Mouse (Mus musculus) ES-CJ7 (cell line): ENCODE measurements at regions not wholly inside any gene's neighbourhood (a gene's known extent, or its start where the extent isn't known, plus 50 kb on each side); places are given as distances from the start of the nearest gene placed in this dataset.
A peak's percentile ranks its signal among the peaks of the same experiment; 100 is the strongest.
"Not testable (repeated sequence)": the region's sequence is repeated elsewhere in the genome, so short reads cannot be mapped to it uniquely, and the experiment has no call there.

Source experiments
- DNase-seq: peaks from one replicate; pipeline ENCODE4 v3.0.0; 2011; ENCODE audit warnings: low read depth, low spot score

GRCm38 (mm10) chr15:5847413-5848100 lies 452.0 kb upstream of the Dab2 start:
- DNase-seq = no peak

GRCm38 (mm10) chr15:5852523-5852922 lies 447.1 kb upstream of the Dab2 start:
- no peak for DNase-seq

GRCm38 (mm10) chr15:5869289-5869688 lies 430.3 kb upstream of the Dab2 start:
- no peak for DNase-seq

GRCm38 (mm10) chr15:5869866-5870265 lies 429.7 kb upstream of the Dab2 start:
- peak; percentile 27 for DNase-seq

- no peak for DNase-seq
Observed at GRCm38 (mm10) chr15:5872042-5872441, 427.5 kb upstream of the Dab2 start.

GRCm38 (mm10) chr15:5877749-5878148 lies 421.8 kb upstream of the Dab2 start:
- no peak for DNase-seq

GRCm38 (mm10) chr15:5891188-5891587 lies 408.4 kb upstream of the Dab2 start:
- DNase-seq = no peak

- DNase-seq = no peak
Observed at GRCm38 (mm10) chr15:5892034-5892433, 407.6 kb upstream of the Dab2 start.

GRCm38 (mm10) chr15:5895688-5896470 lies 403.7 kb upstream of the Dab2 start:
- peak; percentile 92 for DNase-seq

GRCm38 (mm10) chr15:5915261-5915660 lies 384.3 kb upstream of the Dab2 start:
- peak; percentile 51 for DNase-seq

GRCm38 (mm10) chr15:5920058-5920457 lies 379.5 kb upstream of the Dab2 start:
- no peak for DNase-seq

- DNase-seq = no peak
Observed at GRCm38 (mm10) chr15:5927768-5928167, 371.8 kb upstream of the Dab2 start.

GRCm38 (mm10) chr15:5933586-5933985 lies 366.0 kb upstream of the Dab2 start:
- DNase-seq = peak; percentile 89

GRCm38 (mm10) chr15:5940945-5941344 lies 358.6 kb upstream of the Dab2 start:
- no peak for DNase-seq

- no peak for DNase-seq
Observed at GRCm38 (mm10) chr15:5946650-5947049, 352.9 kb upstream of the Dab2 start.

GRCm38 (mm10) chr15:5950919-5951318 lies 348.7 kb upstream of the Dab2 start:
- no peak for DNase-seq

- not testable (repeated sequence) for DNase-seq
Observed at GRCm38 (mm10) chr15:5951661-5952060, 347.9 kb upstream of the Dab2 start.

GRCm38 (mm10) chr15:5953106-5953505 lies 346.5 kb upstream of the Dab2 start:
- peak; percentile 7 for DNase-seq

GRCm38 (mm10) chr15:5991351-5992065 lies 308.1 kb upstream of the Dab2 start:
- peak; percentile 55 for DNase-seq

GRCm38 (mm10) chr15:5992146-5992545 lies 307.4 kb upstream of the Dab2 start:
- DNase-seq = peak; percentile 90

GRCm38 (mm10) chr15:6000816-6001215 lies 298.8 kb upstream of the Dab2 start:
- no peak for DNase-seq

GRCm38 (mm10) chr15:6001394-6001793 lies 298.2 kb upstream of the Dab2 start:
- DNase-seq = no peak
